Mouse (Mus musculus): ENCODE data around the gene Ruvbl2. TPM values are rescaled to one million over a fixed set of nuclear protein-coding genes. Genes with fewer than 3 reads are reported as not detected.

Ruvbl2 gene
- polyA plus RNA-seq (2015; fragmentation: Illumina TruSeq; extraction: RNeasy Lipid Tissue Mini Kit (QIAGEN cat#74804); ENCODE audit: insufficient read depth, low replicate concordance): 12.1 TPM

DNA sequence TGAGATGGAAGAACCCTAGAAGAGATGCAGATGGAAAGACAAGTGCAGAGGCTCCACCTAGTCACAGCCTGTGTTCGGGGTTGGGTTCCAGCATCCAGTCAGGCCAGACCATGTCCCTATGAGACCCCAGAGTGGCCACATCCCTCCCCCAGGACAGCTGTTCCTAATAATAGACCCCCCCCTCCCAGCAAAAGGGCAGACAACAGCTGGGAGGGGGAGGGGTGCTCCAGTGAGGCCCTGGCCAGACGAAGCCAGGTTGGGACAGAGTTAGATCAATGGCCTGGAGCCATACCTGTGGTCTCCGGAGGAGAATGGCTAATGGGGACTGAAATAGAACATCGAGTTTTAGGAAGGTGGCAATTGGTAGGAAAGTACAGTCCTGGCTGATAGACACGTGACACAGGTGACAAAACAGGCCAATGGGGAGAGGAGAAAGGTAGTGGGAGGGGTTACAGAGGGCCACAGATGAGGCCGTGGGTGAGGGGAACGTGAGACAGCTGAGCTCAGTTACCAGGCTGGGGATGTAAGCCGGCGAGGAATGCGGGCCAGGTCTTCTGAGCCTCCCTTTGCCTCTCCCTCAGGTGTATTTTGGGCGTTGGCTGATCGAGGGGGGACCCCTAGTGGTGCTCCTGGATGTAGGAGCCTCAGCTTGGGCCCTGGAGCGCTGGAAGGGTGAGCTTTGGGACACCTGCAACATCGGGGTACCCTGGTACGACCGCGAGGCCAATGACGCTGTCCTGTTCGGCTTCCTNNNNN, at the start of gene Ruvbl2:
Gene Ruvbl2 (minus strand): TSS at position 576 of the 756 bp plus-strand sequence.

DNA sequence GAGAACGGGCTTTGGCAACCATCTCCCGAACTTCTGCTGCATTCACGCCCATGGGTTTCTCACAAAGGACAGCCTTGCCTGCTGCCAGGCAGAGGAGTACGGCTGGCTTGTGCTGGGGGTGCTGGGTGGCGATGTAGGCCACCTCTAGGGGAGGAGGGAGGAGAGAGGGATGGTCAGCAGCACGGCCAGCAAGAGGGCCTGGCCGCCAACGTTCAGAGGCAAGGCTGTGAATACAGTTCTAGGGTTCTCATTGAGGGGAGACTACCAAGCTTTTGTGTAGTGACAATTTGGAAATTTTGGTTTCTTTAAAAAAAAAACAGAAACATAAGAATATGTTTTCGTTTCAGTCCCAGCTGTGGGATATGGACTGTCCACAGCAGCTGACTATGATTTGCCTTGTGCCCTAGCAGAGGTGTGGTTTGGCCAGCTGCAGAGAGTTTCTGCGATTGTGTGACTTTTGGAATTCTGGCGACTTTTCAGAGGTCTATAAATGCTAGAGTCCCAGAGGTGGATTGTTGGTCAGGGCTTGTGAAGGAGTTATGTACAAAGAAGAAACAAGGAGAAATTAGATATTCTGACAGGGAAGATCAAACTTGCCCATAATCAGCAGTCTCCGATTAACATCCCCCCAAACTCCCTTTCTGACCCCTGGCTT, 49.0 kb upstream of the Ruvbl2 start, which contains the start of gene Gm45808:
Gene Gm45808 (minus strand): TSS at position 51 of the 655 bp plus-strand sequence.

DNA sequence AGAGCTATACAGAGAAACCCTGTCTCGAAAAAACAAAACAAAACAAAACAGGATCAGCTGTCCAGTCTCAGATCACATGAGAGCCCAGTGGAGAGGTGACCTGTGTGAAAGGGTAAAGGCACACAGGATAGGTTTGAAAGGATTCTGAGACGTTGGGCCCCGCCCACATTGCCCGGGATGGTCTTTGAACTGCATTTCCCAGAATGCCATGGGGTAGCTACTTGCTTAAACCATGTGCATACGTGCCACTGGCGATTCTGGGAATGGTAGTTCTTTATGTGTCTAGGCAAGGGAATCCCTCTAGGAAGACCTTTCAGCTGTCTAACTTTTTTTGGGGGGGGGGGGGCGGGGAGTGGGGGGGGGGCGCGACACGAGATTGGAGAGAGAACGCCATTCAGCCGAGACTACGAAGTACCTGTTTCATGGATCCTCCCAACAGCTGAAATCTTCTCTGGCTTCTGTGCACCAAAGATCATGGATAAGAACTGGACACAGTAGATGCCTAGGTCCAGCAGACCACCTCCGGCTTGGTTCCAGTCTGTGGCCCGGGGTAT, 43.6 kb upstream of the Ruvbl2 start, which contains the start of gene Tulp2:
Gene Tulp2 (plus strand): TSS at position 504 of the 554 bp plus-strand sequence.

DNA sequence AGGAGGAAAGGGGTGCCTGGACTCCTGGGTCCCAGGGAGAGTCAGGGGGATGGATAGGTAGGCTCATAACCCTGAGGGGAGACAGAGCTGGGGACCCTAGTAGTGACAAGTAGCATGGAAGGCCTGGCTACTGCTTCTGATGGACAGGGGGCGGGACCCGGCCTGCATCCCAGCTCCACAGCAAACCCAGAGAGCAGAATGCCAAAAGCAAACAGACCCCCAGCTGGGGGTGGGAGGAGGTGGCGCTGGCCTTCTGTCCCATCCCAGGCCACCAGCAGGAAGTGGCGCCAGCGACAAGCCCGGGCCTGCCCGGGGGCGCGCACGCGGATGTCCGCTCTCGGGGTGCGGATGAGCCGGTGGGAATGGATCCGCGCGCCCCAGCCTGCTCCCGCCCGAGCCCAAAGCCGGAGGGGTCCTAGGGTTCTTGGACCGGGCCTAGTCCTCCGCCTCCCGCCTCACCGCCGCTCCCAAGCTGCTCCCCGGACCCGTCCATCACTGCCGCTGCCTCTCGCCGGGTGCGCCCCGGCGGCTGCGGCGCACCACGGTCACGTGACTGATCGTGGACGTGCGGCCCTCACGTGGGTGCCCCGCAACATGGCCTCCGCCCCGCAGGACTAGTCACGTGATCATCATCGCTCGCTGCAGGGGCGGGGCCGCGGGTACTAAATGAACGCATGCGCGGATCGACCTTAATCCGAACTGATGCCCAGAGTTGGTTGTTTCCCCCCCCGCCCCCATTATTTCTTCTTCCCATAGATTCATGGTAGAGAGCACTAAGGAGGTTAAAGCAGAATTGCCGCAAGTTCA, 28.6 kb upstream of the Ruvbl2 start, which contains the start of gene Bax:
Gene Bax (minus strand): TSS at position 616 of the 807 bp plus-strand sequence.

DNA sequence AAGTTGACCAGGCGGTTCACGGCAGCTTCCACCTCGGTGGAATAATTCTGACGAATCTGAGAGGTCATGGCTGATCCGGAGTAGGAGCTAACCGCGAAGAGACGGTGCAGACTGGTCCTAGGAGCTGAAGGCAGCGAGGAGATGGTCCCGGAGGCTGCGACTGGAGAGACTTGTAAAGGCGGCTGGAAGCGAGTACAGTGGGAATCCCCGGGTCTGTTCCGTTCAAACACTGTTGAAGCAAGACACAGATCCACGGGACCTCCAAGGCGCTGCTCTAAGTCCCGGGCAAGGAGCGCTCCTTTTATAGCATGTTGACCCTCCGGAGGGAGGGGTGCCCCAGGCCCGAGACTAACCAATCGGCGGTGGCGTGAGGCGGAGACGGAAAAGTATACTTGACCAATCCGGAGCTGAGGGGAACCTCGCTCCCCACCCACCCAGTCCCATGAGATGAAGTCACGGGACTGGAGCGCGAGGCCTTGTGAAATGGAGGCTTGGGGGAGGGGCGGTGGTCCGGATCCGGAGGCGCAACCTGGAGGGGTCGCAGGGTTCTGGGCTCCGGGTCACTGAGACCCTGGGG, 21.8 kb upstream of the Ruvbl2 start, which contains the start of gene Ftl1:
Gene Ftl1 (minus strand): TSS at position 321 of the 577 bp plus-strand sequence.

DNA sequence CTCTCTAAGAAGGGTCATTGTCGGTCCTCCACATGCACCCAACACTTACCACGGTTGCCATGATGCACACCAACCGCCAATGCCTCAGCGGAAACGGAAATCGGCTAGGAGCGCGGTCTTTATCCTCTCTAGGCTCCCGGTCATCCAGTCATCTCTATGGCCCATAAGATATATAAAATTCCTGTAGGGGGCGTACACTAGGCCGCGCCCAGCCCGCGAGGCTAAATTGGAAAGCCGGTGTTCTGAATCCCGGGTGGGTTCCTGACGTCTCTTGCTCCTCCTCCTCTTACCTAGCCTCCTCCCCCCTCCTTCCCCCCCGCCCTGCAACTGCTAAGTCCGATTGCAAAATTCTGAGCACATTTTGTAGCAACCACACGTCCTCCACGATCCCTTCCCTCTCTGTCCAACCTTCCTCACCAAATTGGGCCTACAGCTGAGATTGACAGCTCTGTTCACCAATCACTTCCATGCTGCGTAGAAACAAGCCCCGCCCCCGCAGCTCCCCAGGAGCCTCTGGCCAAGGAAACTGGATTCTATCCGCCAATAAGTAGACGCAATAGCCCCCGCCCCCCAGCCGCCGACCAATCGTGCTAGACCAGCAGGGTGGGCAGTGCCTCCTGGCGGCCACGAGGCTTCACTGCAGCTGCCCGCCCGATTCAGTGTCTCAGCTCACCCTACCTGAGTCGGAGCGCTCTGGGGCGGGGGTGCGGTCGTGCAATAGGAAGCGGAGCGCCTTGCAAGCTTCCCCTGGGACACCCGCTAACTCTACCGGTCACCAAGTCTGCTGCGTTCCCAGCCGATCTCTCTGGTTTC, 3.5 kb downstream of the Ruvbl2 start, which contains the start of gene Gys1:
Gene Gys1 (plus strand): TSS at position 642 of the 813 bp plus-strand sequence.

DNA sequence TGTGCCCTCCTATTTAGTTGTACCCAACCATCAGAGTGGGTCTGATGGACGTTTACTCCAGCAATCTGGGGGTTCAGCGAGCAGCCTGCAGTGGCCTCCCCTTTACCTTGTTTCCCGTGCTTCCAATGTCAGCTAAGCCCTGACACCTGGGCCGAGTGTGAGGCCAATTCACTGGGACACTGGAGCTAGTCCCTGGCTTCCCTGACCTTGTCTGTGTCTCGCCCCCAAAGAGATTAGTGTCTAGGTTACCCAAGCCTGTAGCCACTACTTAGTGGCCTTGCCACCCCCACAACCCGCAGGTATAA, 17.3 kb downstream of the Ruvbl2 start, which contains the start of gene Lhb:
Gene Lhb (plus strand): TSS at position 206 of the 305 bp plus-strand sequence.

DNA sequence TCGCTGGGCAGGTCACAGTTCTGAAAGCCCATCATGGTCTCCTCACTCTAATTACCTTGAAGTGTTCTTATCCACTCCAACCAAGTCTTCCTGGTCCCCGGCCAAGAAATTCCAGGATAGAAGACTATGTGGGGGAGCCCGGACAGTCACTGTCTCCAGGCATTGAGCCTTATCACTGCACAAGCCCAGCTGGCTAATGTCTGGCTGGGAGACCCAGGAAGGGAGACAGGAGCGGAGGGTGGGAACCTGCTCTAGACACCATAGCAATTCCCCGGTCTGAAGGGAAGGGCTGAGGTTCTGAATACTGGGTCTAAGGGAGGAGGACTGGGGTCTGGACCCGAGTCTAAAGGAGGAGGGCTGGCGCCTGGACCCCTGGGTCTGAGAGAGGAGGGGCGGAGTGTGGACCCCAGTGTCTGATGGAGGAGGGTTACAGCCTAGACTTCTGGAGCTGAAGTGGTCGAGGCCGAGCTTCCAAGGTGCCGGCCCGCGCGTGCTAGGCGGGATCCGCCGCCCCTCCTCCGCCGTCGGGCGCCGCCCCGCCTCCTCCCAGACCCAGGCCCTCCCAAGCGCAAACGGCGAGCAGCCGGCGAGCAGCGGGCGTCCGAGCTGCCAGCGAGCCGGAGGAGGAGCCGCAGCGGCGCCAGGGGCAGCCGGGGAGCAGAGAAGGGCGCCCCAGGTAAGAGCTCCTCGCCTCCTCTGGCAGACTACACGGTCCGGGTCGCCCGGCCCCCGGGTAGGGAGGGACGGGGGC, 24.6 kb downstream of the Ruvbl2 start, which contains the start of gene Ntf5:
Gene Ntf5 (plus strand): TSS at position 583 of the 751 bp plus-strand sequence.

DNA sequence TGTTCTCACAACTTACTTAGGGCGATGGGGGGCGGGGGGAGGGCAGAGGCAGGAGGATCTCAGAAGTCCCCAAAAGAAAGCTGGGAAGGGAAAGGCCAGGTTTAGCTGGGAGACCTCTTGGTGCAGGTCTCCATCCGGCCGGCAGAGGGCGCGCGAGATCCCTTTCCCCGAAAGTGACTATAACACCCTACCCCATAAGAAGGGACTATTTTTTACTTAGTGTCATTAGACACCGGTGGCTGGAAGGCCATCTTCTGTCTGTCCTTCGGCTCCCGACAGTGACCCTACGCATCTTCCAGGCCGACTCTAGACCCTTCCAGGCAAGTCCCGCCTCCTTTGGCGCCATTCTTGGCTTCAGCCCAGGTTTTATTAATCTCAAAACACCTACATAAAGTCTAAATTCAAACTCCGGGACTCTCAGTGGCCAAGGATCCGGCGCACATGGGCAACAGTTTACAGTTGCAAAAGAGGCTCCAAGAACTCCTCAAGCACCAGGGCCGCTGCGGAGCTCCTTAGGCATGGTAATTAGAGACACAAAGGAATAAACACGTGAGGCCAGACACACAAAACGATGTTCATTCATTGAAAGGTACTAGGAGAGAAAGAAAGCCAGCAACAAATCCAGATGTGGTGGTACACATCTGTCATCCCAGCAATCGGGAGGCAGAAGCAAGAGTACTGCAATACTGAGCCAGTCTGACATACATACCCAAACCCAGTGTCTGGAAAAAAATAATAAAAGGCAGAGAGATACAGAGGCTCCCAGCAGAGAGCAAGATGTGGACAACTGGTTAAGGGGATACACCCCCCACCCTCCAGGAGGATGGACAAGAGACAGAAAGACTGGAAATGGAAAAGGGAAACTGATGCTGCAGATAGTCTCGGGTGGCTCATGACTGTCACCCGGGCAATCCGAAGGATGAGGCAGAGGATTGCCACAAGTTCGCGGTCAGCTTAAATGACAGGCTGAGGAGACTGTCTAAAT, 32.5 kb downstream of the Ruvbl2 start, which contains the start of gene Kcna7:
Gene Kcna7 (plus strand): TSS at position 563 of the 985 bp plus-strand sequence.

DNA sequence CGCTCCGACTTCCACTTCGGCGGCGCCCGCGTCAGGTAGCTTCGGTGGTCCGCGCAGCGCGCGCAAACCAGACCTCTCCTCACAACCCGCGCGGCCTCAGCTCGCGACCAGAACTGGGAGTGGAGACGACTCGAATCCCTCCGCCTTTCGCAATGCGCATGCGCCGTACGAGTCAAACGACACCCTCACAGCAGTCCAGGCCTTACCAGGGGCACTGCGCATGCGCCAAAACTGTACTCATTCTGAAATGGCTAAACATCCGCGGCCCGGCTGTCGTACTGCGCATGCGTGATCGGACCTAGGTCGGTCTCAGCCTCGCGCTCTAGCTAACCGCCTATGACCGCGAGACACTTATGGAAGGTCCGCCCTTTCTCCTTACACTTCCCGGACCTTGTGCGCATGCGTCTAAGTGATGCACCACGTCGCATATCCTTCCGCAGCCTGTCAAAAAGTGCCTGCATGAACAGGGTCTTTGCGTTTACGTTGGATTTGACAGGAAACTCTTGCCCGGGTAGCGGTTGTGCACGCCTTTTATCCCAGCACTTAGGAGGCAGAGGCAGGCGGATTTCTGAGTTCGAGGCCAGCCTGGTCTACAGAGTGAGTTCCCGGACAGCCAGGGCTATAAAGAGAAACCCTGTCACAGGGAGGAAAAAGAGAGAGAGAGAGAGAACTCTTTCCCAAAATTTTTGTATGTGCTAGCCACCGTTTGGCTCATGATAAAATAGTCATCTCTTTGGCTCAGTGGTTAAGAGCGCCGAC, 42.1 kb downstream of the Ruvbl2 start, which contains the start of gene Snrnp70:
Gene Snrnp70 (minus strand): TSS at position 165 of the 759 bp plus-strand sequence.

Other genes with a start within 250 kb of the Ruvbl2 start
- gene Ccdc155, start 233.2 kb downstream of the Ruvbl2 start, polyA plus RNA-seq (2015; fragmentation: Illumina TruSeq; extraction: RNeasy Lipid Tissue Mini Kit (QIAGEN cat#74804); ENCODE audit: insufficient read depth, low replicate concordance): 0.10 TPM
- gene Dkkl1, start 225.9 kb downstream of the Ruvbl2 start, polyA plus RNA-seq (2015; fragmentation: Illumina TruSeq; extraction: RNeasy Lipid Tissue Mini Kit (QIAGEN cat#74804); ENCODE audit: insufficient read depth, low replicate concordance): 0.99 TPM
- gene Tead2, start 222.3 kb downstream of the Ruvbl2 start, polyA plus RNA-seq (2015; fragmentation: Illumina TruSeq; extraction: RNeasy Lipid Tissue Mini Kit (QIAGEN cat#74804); ENCODE audit: insufficient read depth, low replicate concordance): 2.5 TPM
- gene Cd37, start 199.0 kb downstream of the Ruvbl2 start, polyA plus RNA-seq (2015; fragmentation: Illumina TruSeq; extraction: RNeasy Lipid Tissue Mini Kit (QIAGEN cat#74804); ENCODE audit: insufficient read depth, low replicate concordance): 398 TPM
- gene Slc6a16, start 197.0 kb downstream of the Ruvbl2 start, polyA plus RNA-seq (2015; fragmentation: Illumina TruSeq; extraction: RNeasy Lipid Tissue Mini Kit (QIAGEN cat#74804); ENCODE audit: insufficient read depth, low replicate concordance): not detected
- 0.97 TPM for gene Slc6a21, start 160.6 kb downstream of the Ruvbl2 start, polyA plus RNA-seq (2015; fragmentation: Illumina TruSeq; extraction: RNeasy Lipid Tissue Mini Kit (QIAGEN cat#74804); ENCODE audit: insufficient read depth, low replicate concordance)
- gene Trpm4, start 104.3 kb downstream of the Ruvbl2 start, polyA plus RNA-seq (2015; fragmentation: Illumina TruSeq; extraction: RNeasy Lipid Tissue Mini Kit (QIAGEN cat#74804); ENCODE audit: insufficient read depth, low replicate concordance): 3.5 TPM
- 0.15 TPM for gene Hrc, start 102.8 kb downstream of the Ruvbl2 start, polyA plus RNA-seq (2015; fragmentation: Illumina TruSeq; extraction: RNeasy Lipid Tissue Mini Kit (QIAGEN cat#74804); ENCODE audit: insufficient read depth, low replicate concordance)
- gene Ppfia3, start 71.1 kb downstream of the Ruvbl2 start, polyA plus RNA-seq (2015; fragmentation: Illumina TruSeq; extraction: RNeasy Lipid Tissue Mini Kit (QIAGEN cat#74804); ENCODE audit: insufficient read depth, low replicate concordance): 0.10 TPM
- gene Lin7b, start 67.5 kb downstream of the Ruvbl2 start, polyA plus RNA-seq (2015; fragmentation: Illumina TruSeq; extraction: RNeasy Lipid Tissue Mini Kit (QIAGEN cat#74804); ENCODE audit: insufficient read depth, low replicate concordance): not detected
- 639 TPM for gene Snrnp70, start 42.4 kb downstream of the Ruvbl2 start, polyA plus RNA-seq (2015; fragmentation: Illumina TruSeq; extraction: RNeasy Lipid Tissue Mini Kit (QIAGEN cat#74804); ENCODE audit: insufficient read depth, low replicate concordance)
- not detected for gene Kcna7, start 32.4 kb downstream of the Ruvbl2 start, polyA plus RNA-seq (2015; fragmentation: Illumina TruSeq; extraction: RNeasy Lipid Tissue Mini Kit (QIAGEN cat#74804); ENCODE audit: insufficient read depth, low replicate concordance)
- gene Ntf5, start 24.4 kb downstream of the Ruvbl2 start, polyA plus RNA-seq (2015; fragmentation: Illumina TruSeq; extraction: RNeasy Lipid Tissue Mini Kit (QIAGEN cat#74804); ENCODE audit: insufficient read depth, low replicate concordance): not detected
- gene Lhb, start 17.3 kb downstream of the Ruvbl2 start, polyA plus RNA-seq (2015; fragmentation: Illumina TruSeq; extraction: RNeasy Lipid Tissue Mini Kit (QIAGEN cat#74804); ENCODE audit: insufficient read depth, low replicate concordance): not detected
- gene Gys1, start 3.3 kb downstream of the Ruvbl2 start, polyA plus RNA-seq (2015; fragmentation: Illumina TruSeq; extraction: RNeasy Lipid Tissue Mini Kit (QIAGEN cat#74804); ENCODE audit: insufficient read depth, low replicate concordance): 7.5 TPM
- gene Ftl1, start 21.8 kb upstream of the Ruvbl2 start, polyA plus RNA-seq (2015; fragmentation: Illumina TruSeq; extraction: RNeasy Lipid Tissue Mini Kit (QIAGEN cat#74804); ENCODE audit: insufficient read depth, low replicate concordance): 761 TPM
- 41.1 TPM for gene Bax, start 28.8 kb upstream of the Ruvbl2 start, polyA plus RNA-seq (2015; fragmentation: Illumina TruSeq; extraction: RNeasy Lipid Tissue Mini Kit (QIAGEN cat#74804); ENCODE audit: insufficient read depth, low replicate concordance)
- 0.11 TPM for gene Tulp2, start 43.8 kb upstream of the Ruvbl2 start, polyA plus RNA-seq (2015; fragmentation: Illumina TruSeq; extraction: RNeasy Lipid Tissue Mini Kit (QIAGEN cat#74804); ENCODE audit: insufficient read depth, low replicate concordance)
- not detected for gene Gm45808, start 48.7 kb upstream of the Ruvbl2 start, polyA plus RNA-seq (2015; fragmentation: Illumina TruSeq; extraction: RNeasy Lipid Tissue Mini Kit (QIAGEN cat#74804); ENCODE audit: insufficient read depth, low replicate concordance)
- 6.0 TPM for gene Dhdh, start 50.7 kb upstream of the Ruvbl2 start, polyA plus RNA-seq (2015; fragmentation: Illumina TruSeq; extraction: RNeasy Lipid Tissue Mini Kit (QIAGEN cat#74804); ENCODE audit: insufficient read depth, low replicate concordance)
- 82.9 TPM for gene Nucb1, start 72.3 kb upstream of the Ruvbl2 start, polyA plus RNA-seq (2015; fragmentation: Illumina TruSeq; extraction: RNeasy Lipid Tissue Mini Kit (QIAGEN cat#74804); ENCODE audit: insufficient read depth, low replicate concordance)
- gene Ppp1r15a, start 88.2 kb upstream of the Ruvbl2 start, polyA plus RNA-seq (2015; fragmentation: Illumina TruSeq; extraction: RNeasy Lipid Tissue Mini Kit (QIAGEN cat#74804); ENCODE audit: insufficient read depth, low replicate concordance): 28.5 TPM
- gene Plekha4, start 88.2 kb upstream of the Ruvbl2 start, polyA plus RNA-seq (2015; fragmentation: Illumina TruSeq; extraction: RNeasy Lipid Tissue Mini Kit (QIAGEN cat#74804); ENCODE audit: insufficient read depth, low replicate concordance): 3.0 TPM
- 0.86 TPM for gene Hsd17b14, start 116.8 kb upstream of the Ruvbl2 start, polyA plus RNA-seq (2015; fragmentation: Illumina TruSeq; extraction: RNeasy Lipid Tissue Mini Kit (QIAGEN cat#74804); ENCODE audit: insufficient read depth, low replicate concordance)
- gene Bcat2, start 132.1 kb upstream of the Ruvbl2 start, polyA plus RNA-seq (2015; fragmentation: Illumina TruSeq; extraction: RNeasy Lipid Tissue Mini Kit (QIAGEN cat#74804); ENCODE audit: insufficient read depth, low replicate concordance): 27.9 TPM
- gene Fgf21, start 177.4 kb upstream of the Ruvbl2 start, polyA plus RNA-seq (2015; fragmentation: Illumina TruSeq; extraction: RNeasy Lipid Tissue Mini Kit (QIAGEN cat#74804); ENCODE audit: insufficient read depth, low replicate concordance): not detected
- 0.51 TPM for gene Fut1, start 179.2 kb upstream of the Ruvbl2 start, polyA plus RNA-seq (2015; fragmentation: Illumina TruSeq; extraction: RNeasy Lipid Tissue Mini Kit (QIAGEN cat#74804); ENCODE audit: insufficient read depth, low replicate concordance)
- gene Izumo1, start 183.7 kb upstream of the Ruvbl2 start, polyA plus RNA-seq (2015; fragmentation: Illumina TruSeq; extraction: RNeasy Lipid Tissue Mini Kit (QIAGEN cat#74804); ENCODE audit: insufficient read depth, low replicate concordance): 0.46 TPM
- gene Rasip1, start 189.4 kb upstream of the Ruvbl2 start, polyA plus RNA-seq (2015; fragmentation: Illumina TruSeq; extraction: RNeasy Lipid Tissue Mini Kit (QIAGEN cat#74804); ENCODE audit: insufficient read depth, low replicate concordance): 2.6 TPM
- 1.0 TPM for gene Mamstr, start 201.9 kb upstream of the Ruvbl2 start, polyA plus RNA-seq (2015; fragmentation: Illumina TruSeq; extraction: RNeasy Lipid Tissue Mini Kit (QIAGEN cat#74804); ENCODE audit: insufficient read depth, low replicate concordance)
- not detected for gene Fut2, start 228.3 kb upstream of the Ruvbl2 start, polyA plus RNA-seq (2015; fragmentation: Illumina TruSeq; extraction: RNeasy Lipid Tissue Mini Kit (QIAGEN cat#74804); ENCODE audit: insufficient read depth, low replicate concordance)
- gene Ntn5, start 245.9 kb upstream of the Ruvbl2 start, polyA plus RNA-seq (2015; fragmentation: Illumina TruSeq; extraction: RNeasy Lipid Tissue Mini Kit (QIAGEN cat#74804); ENCODE audit: insufficient read depth, low replicate concordance): not detected

All from spleen, adult 10 weeks (tissue).